Mouse (Mus musculus): ENCODE measurements around the gene Ambra1.

DNA sequence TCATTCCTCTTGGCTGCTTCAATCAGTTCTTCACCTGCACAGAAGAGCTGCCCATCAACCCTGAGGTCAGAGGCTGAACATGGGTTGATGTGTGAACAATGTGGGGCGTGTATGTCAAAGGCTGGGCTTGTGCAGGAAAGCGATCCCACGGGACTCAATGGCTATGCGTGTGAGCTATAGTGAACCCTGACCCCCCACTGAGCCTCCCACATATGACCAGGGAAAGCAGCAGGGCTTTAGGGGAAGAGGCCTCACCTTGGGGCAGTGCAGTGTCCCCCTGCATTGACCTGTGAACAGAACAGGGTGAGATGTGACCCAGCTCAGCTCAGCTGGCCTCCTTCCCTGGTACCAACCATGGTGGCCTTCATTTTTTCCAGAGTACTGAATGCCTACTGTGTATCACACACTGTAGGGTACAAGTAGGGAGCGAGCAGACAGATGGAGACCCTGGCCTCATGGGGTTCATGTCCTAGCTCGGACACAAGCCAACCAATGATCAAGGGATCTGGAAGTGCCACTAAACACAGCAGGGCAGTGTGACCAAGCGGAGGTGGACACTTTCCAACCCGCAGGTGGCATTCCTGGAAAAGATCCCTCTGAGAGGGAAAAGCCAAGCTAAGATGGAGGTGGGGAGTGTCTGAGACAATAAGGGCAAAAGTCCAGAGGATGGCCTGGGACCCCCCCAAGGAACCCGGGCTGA, 205.0 kb downstream of the Ambra1 start:
- TF ChIP-seq CTCF (IDR thresholded peaks at IDR 0.05; ENCODE audit: control insufficient read depth, insufficient read depth, low read length) (no peak), POLR2A (IDR thresholded peaks at IDR 0.05; ENCODE audit: borderline replicate concordance, control insufficient read depth, low read depth, low read length) (no peak)

Measured in bone marrow, adult 2 months (tissue).